Mouse (Mus musculus) MEL (cell line): ENCODE measurements around the gene Gnat1. TPM values are rescaled to one million over a fixed set of nuclear protein-coding genes. Genes with fewer than 3 reads are reported as not detected.

Source experiments
- DNase-seq: peaks from one replicate; pipeline ENCODE4 v3.0.0; 2011; ENCODE audit warnings: low read depth, low spot score
- H3K27ac ChIP-seq: 2 replicates; pipeline ENCODE4 v1.5.1; 2012; ENCODE audit warnings: low read depth, mild to moderate bottlenecking, control low read depth, low read length, moderate library complexity; ENCODE audit not compliant: control insufficient read depth
- H3K27me3 ChIP-seq, 2 experiments: fragments of 150-350 bp in 1 of 2; sonication (generic) in 1 of 2; 2 replicates each; pipeline ENCODE4 v1.6.1; 2012; ENCODE audit warnings: low read length in 2 of 2, mild to moderate bottlenecking in 2 of 2, improper control_type of control experiment in 1 of 2, moderate library complexity in 1 of 2; ENCODE audit not compliant: insufficient read depth in 2 of 2, control insufficient read depth in 1 of 2
- H3K36me3 ChIP-seq, 2 experiments: 2 replicates each; pipeline ENCODE4 v1.6.1; 2012 to 2014; ENCODE audit warnings: low read length in 2 of 2, improper control_type of control experiment in 1 of 2, inconsistent platforms in 1 of 2, mild to moderate bottlenecking in 1 of 2; ENCODE audit not compliant: insufficient read depth in 2 of 2, control insufficient read depth in 1 of 2
- H3K4me1 ChIP-seq, 2 experiments: fragments of 150-350 bp in 1 of 2; sonication (generic) in 1 of 2; 2 replicates each; pipeline ENCODE4 v1.6.1; 2012; ENCODE audit warnings: low read length in 2 of 2, improper control_type of control experiment in 1 of 2, mild to moderate bottlenecking in 1 of 2; ENCODE audit not compliant: insufficient read depth in 2 of 2, control insufficient read depth in 1 of 2
- H3K4me3 ChIP-seq, 2 experiments: fragments of 150-350 bp in 1 of 2; sonication (generic) in 1 of 2; 2 replicates each; pipeline ENCODE4 v1.5.1; 2012; ENCODE audit warnings: low read depth in 2 of 2, low read length in 2 of 2, mild to moderate bottlenecking in 2 of 2, moderate library complexity in 2 of 2, control low read depth in 1 of 2, improper control_type of control experiment in 1 of 2; ENCODE audit not compliant: control insufficient read depth in 1 of 2, insufficient read depth in 1 of 2
- H3K79me2 ChIP-seq: 2 replicates; pipeline ENCODE4 v1.6.1; 2012; ENCODE audit warnings: mild to moderate bottlenecking, low read length, moderate library complexity; ENCODE audit not compliant: control insufficient read depth, poor library complexity, insufficient read depth
- H3K9ac ChIP-seq: 2 replicates; pipeline ENCODE4 v1.6.1; 2012; ENCODE audit warnings: low read depth, mild to moderate bottlenecking, control low read depth, low read length, moderate library complexity; ENCODE audit not compliant: control insufficient read depth, poor library complexity, severe bottlenecking
- H3K9me3 ChIP-seq: fragments of 150-350 bp; sonication (generic); replicated peaks from 2 replicates; pipeline ENCODE4 v1.6.1; 2012; ENCODE audit warnings: mild to moderate bottlenecking, low read length, improper control_type of control experiment, moderate library complexity; ENCODE audit not compliant: insufficient read depth
- BHLHE40 ChIP-seq: IDR thresholded peaks from 2 replicates; pipeline ENCODE4 v1.6.1; 2012; ENCODE audit warnings: low read depth, mild to moderate bottlenecking, inconsistent platforms, low read length, improper control_type of control experiment, borderline replicate concordance
- CHD1 ChIP-seq: IDR thresholded peaks from 2 replicates; pipeline ENCODE4 v1.6.1; 2012; ENCODE audit warnings: low read depth, mild to moderate bottlenecking, inconsistent platforms, low read length, improper control_type of control experiment
- CTCF ChIP-seq, 3 experiments: IDR thresholded peaks in 2 of 3; conservative IDR thresholded peaks in 1 of 3; 2 replicates each; pipeline ENCODE4 v1.5.1; 2011 to 2012; ENCODE audit warnings: low read length in 3 of 3, low read depth in 2 of 3, mild to moderate bottlenecking in 2 of 3, improper control_type of control experiment in 1 of 3, inconsistent platforms in 1 of 3, mixed read lengths in 1 of 3, moderate library complexity in 1 of 3; ENCODE audit not compliant: control insufficient read depth in 1 of 3, insufficient read depth in 1 of 3, poor library complexity in 1 of 3, severe bottlenecking in 1 of 3
- E2F4 ChIP-seq: IDR thresholded peaks from 2 replicates; pipeline ENCODE4 v1.6.1; 2011; ENCODE audit warnings: low read depth, low read length, improper control_type of control experiment, borderline replicate concordance
- ELF1 ChIP-seq: IDR thresholded peaks from 2 replicates; pipeline ENCODE4 v1.6.1; 2014; ENCODE audit warnings: low read depth, mild to moderate bottlenecking, inconsistent platforms, low read length, improper control_type of control experiment, moderate library complexity
- EP300 ChIP-seq, 2 experiments: IDR thresholded peaks; 2 replicates each; pipeline ENCODE4 v1.6.1; 2011; ENCODE audit warnings: improper control_type of control experiment in 2 of 2, low read length in 2 of 2, low read depth in 1 of 2, mild to moderate bottlenecking in 1 of 2
- ETS1 ChIP-seq: IDR thresholded peaks from 2 replicates; pipeline ENCODE4 v1.6.1; 2012; ENCODE audit warnings: low read depth, mild to moderate bottlenecking, inconsistent platforms, low read length, improper control_type of control experiment, moderate library complexity
- GATA1 ChIP-seq: IDR thresholded peaks from 2 replicates; pipeline ENCODE4 v1.6.1; 2011; ENCODE audit warnings: low read depth, low read length, improper control_type of control experiment
- HCFC1 ChIP-seq: IDR thresholded peaks from 2 replicates; pipeline ENCODE4 v1.6.1; 2012; ENCODE audit warnings: low read depth, mild to moderate bottlenecking, inconsistent platforms, low read length, improper control_type of control experiment, moderate library complexity
- JUND ChIP-seq: IDR thresholded peaks from 2 replicates; pipeline ENCODE4 v1.6.1; 2011; ENCODE audit warnings: low read depth, mild to moderate bottlenecking, improper control_type of control experiment, low read length
- MAFK ChIP-seq: IDR thresholded peaks from 2 replicates; pipeline ENCODE4 v1.6.1; 2011; ENCODE audit warnings: low read depth, mild to moderate bottlenecking, low read length, improper control_type of control experiment, borderline replicate concordance
- MAX ChIP-seq: IDR thresholded peaks from 2 replicates; pipeline ENCODE4 v1.6.1; 2011; ENCODE audit warnings: low read length, improper control_type of control experiment
- MAZ ChIP-seq: IDR thresholded peaks from 2 replicates; pipeline ENCODE4 v1.6.1; 2012; ENCODE audit warnings: low read depth, mild to moderate bottlenecking, inconsistent platforms, low read length, improper control_type of control experiment
- MEF2A ChIP-seq: IDR thresholded peaks from 2 replicates; pipeline ENCODE4 v1.6.1; 2014; ENCODE audit warnings: low read depth, mild to moderate bottlenecking, inconsistent platforms, low read length, improper control_type of control experiment; ENCODE audit not compliant: poor library complexity, insufficient replicate concordance, severe bottlenecking; ENCODE audit errors: extremely low read depth
- MXI1 ChIP-seq: IDR thresholded peaks from 2 replicates; pipeline ENCODE4 v1.6.1; 2011; ENCODE audit warnings: mild to moderate bottlenecking, low read depth, low read length, improper control_type of control experiment
- MYB ChIP-seq: IDR thresholded peaks from 2 replicates; pipeline ENCODE4 v1.6.1; 2011; ENCODE audit warnings: mild to moderate bottlenecking, low read depth, low read length, improper control_type of control experiment
- MYC ChIP-seq: IDR thresholded peaks from 2 replicates; pipeline ENCODE4 v1.6.1; 2011; ENCODE audit warnings: low read depth, mild to moderate bottlenecking, low read length, improper control_type of control experiment, moderate library complexity
- POLR2A ChIP-seq, 2 experiments: IDR thresholded peaks; 2 replicates each; pipeline ENCODE4 v1.6.1; 2011 to 2012; ENCODE audit warnings: low read length in 2 of 2, mild to moderate bottlenecking in 2 of 2, control low read depth in 1 of 2, improper control_type of control experiment in 1 of 2, low read depth in 1 of 2, moderate library complexity in 1 of 2; ENCODE audit not compliant: control insufficient read depth in 1 of 2, insufficient read depth in 1 of 2, poor library complexity in 1 of 2
- RAD21 ChIP-seq: IDR thresholded peaks from 2 replicates; pipeline ENCODE4 v1.6.1; 2011; ENCODE audit warnings: mild to moderate bottlenecking, low read depth, low read length, improper control_type of control experiment
- TCF12 ChIP-seq: IDR thresholded peaks from 2 replicates; pipeline ENCODE4 v1.6.1; 2014; ENCODE audit warnings: low read depth, mild to moderate bottlenecking, inconsistent platforms, low read length, improper control_type of control experiment, moderate library complexity
- USF1 ChIP-seq: IDR thresholded peaks from 2 replicates; pipeline ENCODE4 v1.6.1; 2014; ENCODE audit warnings: low read depth, mild to moderate bottlenecking, inconsistent platforms, low read length, improper control_type of control experiment, moderate library complexity
- USF2 ChIP-seq, 2 experiments: IDR thresholded peaks; 2 replicates each; pipeline ENCODE4 v1.6.1; 2011 to 2012; ENCODE audit warnings: improper control_type of control experiment in 2 of 2, low read length in 2 of 2, borderline replicate concordance in 1 of 2, inconsistent platforms in 1 of 2, low read depth in 1 of 2, mild to moderate bottlenecking in 1 of 2; ENCODE audit not compliant: insufficient read depth in 1 of 2
- ZC3H11A ChIP-seq: IDR thresholded peaks from 2 replicates; pipeline ENCODE4 v1.6.1; 2012; ENCODE audit warnings: low read depth, mild to moderate bottlenecking, inconsistent platforms, low read length, improper control_type of control experiment
- ZKSCAN1 ChIP-seq: IDR thresholded peaks from 2 replicates; pipeline ENCODE4 v1.6.1; 2012; ENCODE audit warnings: low read depth, mild to moderate bottlenecking, inconsistent platforms, low read length, improper control_type of control experiment, moderate library complexity
- ZMIZ1 ChIP-seq: IDR thresholded peaks from 2 replicates; pipeline ENCODE4 v1.6.1; 2012; ENCODE audit warnings: low read depth, mild to moderate bottlenecking, inconsistent platforms, low read length, improper control_type of control experiment, moderate library complexity
- ZNF384 ChIP-seq: IDR thresholded peaks from 2 replicates; pipeline ENCODE4 v1.6.1; 2012; ENCODE audit warnings: low read depth, mild to moderate bottlenecking, inconsistent platforms, low read length, improper control_type of control experiment
- polyA plus RNA-seq, 2 experiments: library from polyadenylated mRNA; stranded (reverse) in 1 of 2; unstranded in 1 of 2; fragments of >175 nt in 1 of 2; fragments of >200 nt in 1 of 2; gene quantifications; 2 replicates each; pipeline versions ENCODE4 v1.2.1 to v1.2.4; 2012; ENCODE audit warnings: low replicate concordance in 2 of 2, low read depth in 1 of 2; ENCODE audit not compliant: insufficient read length in 2 of 2, insufficient read depth in 1 of 2, missing spikeins in 1 of 2
- total RNA-seq: library from RNA; depleted of rRNA; stranded (reverse); fragments of 300-350 nt; gene quantifications from 2 replicates; pipeline ENCODE4 v1.2.3, GENCODE M21; 2012

Gnat1 gene
- total and polyA plus RNA-seq, 3 experiments: 0.27 to 326 TPM; not detected in 1

DNA sequence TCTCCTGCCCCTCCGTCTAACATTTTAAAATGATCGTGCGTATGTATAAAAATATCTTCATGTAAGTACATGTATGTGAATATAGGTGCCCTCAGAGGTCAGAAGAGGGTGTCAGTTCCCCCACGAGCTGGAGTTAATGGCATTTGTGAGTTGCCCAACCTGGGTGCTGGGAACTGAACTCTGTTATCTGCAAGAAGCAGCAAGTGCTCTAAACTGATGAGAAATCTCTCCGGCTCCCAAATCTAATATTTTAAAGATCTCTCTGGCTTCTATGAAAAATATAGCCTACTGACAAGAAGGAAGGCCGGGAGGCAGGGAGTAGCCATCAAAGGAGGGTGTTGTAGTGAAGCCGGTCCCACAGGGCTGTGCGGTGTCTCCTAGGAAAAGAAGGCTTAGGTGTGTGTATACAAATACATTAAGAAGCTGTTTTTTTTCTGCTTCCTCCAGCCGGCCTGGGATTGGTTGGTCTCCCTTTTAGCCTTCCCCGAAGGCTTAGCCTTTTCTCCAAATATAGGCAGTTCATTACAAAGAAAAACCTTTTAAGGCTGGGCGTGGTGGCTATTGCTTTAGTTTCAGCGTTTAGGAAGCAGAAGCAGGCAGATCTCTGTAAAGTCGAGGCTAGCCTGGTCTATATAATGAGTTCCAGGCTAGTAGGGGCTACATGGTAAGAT lies 35.8 kb downstream of the Gnat1 start (continued):
- TF ChIP-seq USF2 (IDR thresholded peaks at IDR 0.05; ENCODE audit: borderline replicate concordance in 1 of 2, insufficient read depth in 1 of 2, low read depth in 1 of 2, low read length in 2 of 2) (no peak), CHD1 (no peak), CTCF (IDR thresholded peaks at IDR 0.05 in 2 of 3, conservative IDR thresholded peaks at IDR 0.05 in 1 of 3; ENCODE audit: control insufficient read depth in 1 of 3, insufficient read depth in 1 of 3, low read depth in 2 of 3, low read length in 3 of 3, poor library complexity in 1 of 3, severe bottlenecking in 1 of 3) (no peak), GATA1 (peak; percentile 58), MAX (no peak), USF1 (no peak), ZC3H11A (no peak), MXI1 (no peak)

DNA sequence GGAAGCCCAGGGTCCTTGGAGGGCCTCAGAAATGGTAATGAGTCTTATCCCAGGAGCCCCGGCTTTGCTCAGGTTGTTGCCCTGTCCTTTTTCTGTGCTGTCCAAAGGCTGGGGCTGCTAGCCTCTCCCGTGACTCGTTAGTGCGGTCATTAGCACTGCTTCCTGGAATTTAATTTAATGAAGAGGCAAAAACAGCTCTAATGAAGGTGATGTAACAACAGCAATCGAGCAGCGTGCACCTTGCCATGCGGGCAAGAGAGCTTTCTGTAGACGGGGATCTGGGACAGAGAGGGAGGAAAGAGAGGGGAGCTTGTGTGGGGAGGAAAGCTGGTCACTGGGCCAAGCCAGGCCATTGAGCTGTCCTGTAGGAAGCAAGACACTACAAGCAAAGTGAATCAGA lies 37.8 kb downstream of the Gnat1 start:
- Histone ChIP-seq H3K79me2 (no peaks in the 10 kb centered on the region; the same call in 1 of the 2 replicates), H3K27ac (no peak overlapping the region), H3K4me1 (peaks cover 0 to 24% of the 10 kb centered on the region in 2 experiments; a peak in 3 of 4 replicates), H3K27me3 (no peaks in the 10 kb centered on the region), H3K9ac (no peak overlapping the region), H3K9me3 (no peaks in the 10 kb centered on the region), H3K36me3 (peaks cover 0 to 7% of the 10 kb centered on the region in 2 experiments; a peak in 2 of 4 replicates), H3K4me3 (no peak overlapping the region)
- TF ChIP-seq E2F4: no peak
- no peak for TF ChIP-seq ZMIZ1
- no peak for TF ChIP-seq JUND
- TF ChIP-seq MYC: no peak
- TF ChIP-seq MAZ: no peak
- no peak for TF ChIP-seq ZNF384
- TF ChIP-seq USF1: no peak
- TF ChIP-seq TCF12: no peak
- no peak for TF ChIP-seq ELF1
- no peak for TF ChIP-seq POLR2A (IDR thresholded peaks at IDR 0.05; ENCODE audit: control insufficient read depth in 1 of 2, insufficient read depth in 1 of 2, low read depth in 1 of 2, low read length in 2 of 2, poor library complexity in 1 of 2)
- no peak for TF ChIP-seq BHLHE40
- TF ChIP-seq HCFC1: no peak
- no peak for TF ChIP-seq ETS1
- TF ChIP-seq MAFK: no peak
- TF ChIP-seq CTCF (IDR thresholded peaks at IDR 0.05 in 2 of 3, conservative IDR thresholded peaks at IDR 0.05 in 1 of 3; ENCODE audit: control insufficient read depth in 1 of 3, insufficient read depth in 1 of 3, low read depth in 2 of 3, low read length in 3 of 3, poor library complexity in 1 of 3, severe bottlenecking in 1 of 3): no peak
- no peak for TF ChIP-seq ZKSCAN1
- no peak for TF ChIP-seq EP300 (IDR thresholded peaks at IDR 0.05; ENCODE audit: low read depth in 1 of 2, low read length in 2 of 2)
- TF ChIP-seq MYB: no peak
- no peak for TF ChIP-seq RAD21
- TF ChIP-seq MEF2A: no peak
- DNase-seq: no peak
